22 mouse cellular contexts compared by ENCODE assay signal in the genomic region with DNA sequence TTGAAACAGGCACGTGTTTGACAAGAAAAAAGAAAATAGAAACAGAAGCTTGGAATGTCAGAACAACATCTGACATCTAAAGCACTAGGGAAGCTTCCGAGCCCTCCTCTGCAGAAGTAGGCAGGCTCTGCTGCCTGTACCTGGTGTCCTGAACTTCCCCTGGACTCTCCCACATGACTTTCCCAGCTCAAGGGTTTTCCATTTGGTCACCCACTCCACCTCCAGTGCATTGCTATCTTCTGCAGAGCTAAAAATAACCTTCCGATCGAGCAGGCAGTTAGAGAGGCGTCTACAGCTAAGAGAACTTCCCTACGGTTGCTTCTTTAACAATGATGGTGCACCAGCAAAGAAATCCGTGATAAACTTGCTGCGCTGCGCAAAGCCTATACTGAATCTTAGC. TPM values are rescaled to one million over a fixed set of nuclear protein-coding genes. Genes with fewer than 3 reads are reported as not detected.
DNase-seq lines count a peak whose midpoint lies in the region; ATAC-seq and TF ChIP-seq lines count a peak whose summit lies in the region.
"Had no signal": no experiment of that assay in that cellular context is flagged by ENCODE, and none has a peak within 500 bp of the region (broad histone marks: within the 10 kb centered on the region; RNA-seq: fewer than 3 reads in every experiment).

No protein-coding gene starts in this region.

- no peak overlapping the region for H3K4me3 ChIP-seq in lung, postnatal 0 days (ENCODE audit: low read depth, low read length)
- peak overlapping the region; percentile 14; the same call in 1 of the 2 replicates for H3K4me3 ChIP-seq in heart, embryonic 16.5 days (ENCODE audit: low read length)
- H3K4me3 ChIP-seq in cerebellum, adult 2 months (replicated peaks; ENCODE audit: insufficient read depth, low read depth, low read length), result no peak overlapping the region
- H3K4me3 ChIP-seq: embryonic facial prominence, embryonic 13.5 days; forebrain, embryonic 10.5 days; layer of hippocampus, adult 2 months; liver, embryonic 12.5 days; neural tube, embryonic 13.5 days had no signal

- TF ChIP-seq POLR2A in cerebellum, adult 2 months (IDR thresholded peaks at IDR 0.05; ENCODE audit: borderline replicate concordance, insufficient read depth, low read length), result no peak

- DNase-seq in frontal cortex, postnatal 36 days (ENCODE audit: low spot score in 2 of 2), result no peak
- peak; percentile 54 for DNase-seq in lung, postnatal 0 days (ENCODE audit: low spot score)
- DNase-seq in lung, postnatal 14 days, result no peak
- DNase-seq in yolk sac, embryonic 10.5 days (ENCODE audit: low spot score), result peak; percentile 75
- DNase-seq in cerebellum, adult 2 months, result no peak
- no peak for DNase-seq in ovary, postnatal 10 days (ENCODE audit: low spot score)
- DNase-seq: adrenal gland, postnatal 36 days; cerebellum, postnatal 36 days; retina, postnatal 1 day; spleen, adult 18-20 months; thymus, postnatal 4 days had no signal

- no peak overlapping the region for H3K4me2 ChIP-seq in lung, postnatal 0 days (replicated peaks; ENCODE audit: low read depth, low read length)
- H3K4me2 ChIP-seq in heart, embryonic 16.5 days (ENCODE audit: low read depth, low read length), result peak overlapping the region; percentile 53
- H3K4me2 ChIP-seq: embryonic facial prominence, embryonic 13.5 days; hindbrain, embryonic 14.5 days; liver, embryonic 12.5 days; neural tube, embryonic 13.5 days had no signal

- no peak overlapping the region for H3K27ac ChIP-seq in lung, postnatal 0 days (ENCODE audit: low read length)
- peak overlapping the region; percentile 95 for H3K27ac ChIP-seq in heart, embryonic 16.5 days (ENCODE audit: low read length)
- no peak overlapping the region for H3K27ac ChIP-seq in cerebellum, adult 2 months (ENCODE audit: insufficient read depth, low read length)
- H3K27ac ChIP-seq: embryonic facial prominence, embryonic 13.5 days; forebrain, embryonic 10.5 days; hindbrain, embryonic 14.5 days; layer of hippocampus, adult 2 months; liver, embryonic 12.5 days; macrophage; neural tube, embryonic 13.5 days; stomach, postnatal 0 days had no signal

- no peak overlapping the region for H3K9ac ChIP-seq in lung, postnatal 0 days (replicated peaks; ENCODE audit: low read depth)
- peak overlapping the region; percentile 50 for H3K9ac ChIP-seq in heart, embryonic 16.5 days (ENCODE audit: low read length)
- H3K9ac ChIP-seq: embryonic facial prominence, embryonic 13.5 days; hindbrain, embryonic 14.5 days; liver, embryonic 12.5 days; neural tube, embryonic 13.5 days had no signal

- WGBS in lung, postnatal 0 days, result 38% methylated on average over 9 of the region's 9 CpGs
- WGBS in heart, embryonic 16.5 days, result 21% methylated on average over 9 of the region's 9 CpGs
- WGBS in cerebellum, adult 2 months, result 79% methylated on average over 9 of the region's 9 CpGs

- H3K4me1 ChIP-seq in lung, postnatal 0 days (ENCODE audit: insufficient read depth, low read depth, low read length), result no peaks in the 10 kb centered on the region
- peaks cover 8% of the 10 kb centered on the region for H3K4me1 ChIP-seq in heart, embryonic 16.5 days (ENCODE audit: control insufficient read depth, insufficient read depth, low read length)
- H3K4me1 ChIP-seq in cerebellum, adult 2 months (ENCODE audit: control insufficient read depth, insufficient read depth, low read length), result no peaks in the 10 kb centered on the region
- H3K4me1 ChIP-seq: embryonic facial prominence, embryonic 13.5 days; forebrain, embryonic 10.5 days; neural tube, embryonic 13.5 days had no signal

- H3K36me3 ChIP-seq in lung, postnatal 0 days (ENCODE audit: insufficient read depth, low read length), result no peaks in the 10 kb centered on the region
- no peaks in the 10 kb centered on the region for H3K36me3 ChIP-seq in heart, embryonic 16.5 days (ENCODE audit: control insufficient read depth, insufficient read depth)
- H3K36me3 ChIP-seq: embryonic facial prominence, embryonic 13.5 days; forebrain, embryonic 10.5 days; liver, embryonic 12.5 days; neural tube, embryonic 13.5 days had no signal

- TF ChIP-seq CTCF in lung, postnatal 0 days (IDR thresholded peaks at IDR 0.05), result no peak
- no peak for TF ChIP-seq CTCF in cerebellum, adult 2 months (IDR thresholded peaks at IDR 0.05; ENCODE audit: borderline replicate concordance, insufficient read depth, low read depth, low read length)

- no peak for TF ChIP-seq EP300 in lung, postnatal 0 days (IDR thresholded peaks at IDR 0.05)

- ATAC-seq in frontal cortex, adult (ENCODE audit: low TSS enrichment), result peak; percentile 91
- peak; percentile 68 for ATAC-seq in lung, postnatal 0 days
- peak; percentile 91 for ATAC-seq in heart, embryonic 16.5 days (replicated peaks; ENCODE audit: extremely low read depth, insufficient read depth, low FRiP score)
- ATAC-seq: intestine, postnatal 0 days; liver, embryonic 12.5 days had no signal

- H3K9me3 ChIP-seq in lung, postnatal 0 days (ENCODE audit: low read length), result no peaks in the 10 kb centered on the region
- H3K9me3 ChIP-seq in heart, embryonic 16.5 days (replicated peaks; ENCODE audit: control insufficient read depth, low read length), result peaks cover 2% of the 10 kb centered on the region; the same call in 1 of the 2 replicates
- H3K9me3 ChIP-seq: embryonic facial prominence, embryonic 13.5 days; forebrain, embryonic 10.5 days; liver, embryonic 12.5 days; neural tube, embryonic 13.5 days had no signal

- H3K27me3 ChIP-seq in lung, postnatal 0 days (replicated peaks; ENCODE audit: insufficient read depth, low read length), result no peaks in the 10 kb centered on the region
- H3K27me3 ChIP-seq in heart, embryonic 16.5 days (ENCODE audit: control insufficient read depth, insufficient read depth, low read length), result no peaks in the 10 kb centered on the region
- H3K27me3 ChIP-seq in cerebellum, adult 2 months (ENCODE audit: control insufficient read depth, insufficient read depth, low read length), result no peaks in the 10 kb centered on the region
- H3K27me3 ChIP-seq: embryonic facial prominence, embryonic 13.5 days; neural tube, embryonic 13.5 days had no signal

RNA-seq across cellular contexts. Expression of a gene that starts 32.4 kb away (rescaled TPM):
- 86.3 and 107 TPM in 2 replicates for polyA plus RNA-seq in lung, postnatal 0 days (2015; fragmentation: Nextera tagmentation; extraction: Ambion mirVana)
- 5.7 and 6.4 TPM in 2 replicates for polyA plus RNA-seq in heart, embryonic 16.5 days (2015; fragmentation: Nextera tagmentation; extraction: Ambion mirVana)
- polyA plus RNA-seq in cerebellum, adult 2 months (2012; rRNA removed), result 9.7 and 10.4 TPM in 2 replicates
- polyA plus RNA-seq: macrophage had no signal

Comparison
In these comparisons a context has a peak if more than half of its experiments do, and no peak if none do; other contexts are left out.
1. DNase-seq: peak in lung, postnatal 0 days (single experiment) and yolk sac, embryonic 10.5 days (single experiment); none in frontal cortex, postnatal 36 days (0 of 2), lung, postnatal 14 days (single experiment), cerebellum, adult 2 months (0 of 2) and ovary, postnatal 10 days (single experiment).
2. Peak in every context shown above with its lines, with median percentiles within 50 percentile points of each other: ATAC-seq.